8 mouse cellular contexts compared by ENCODE assay signal in the genomic region with DNA sequence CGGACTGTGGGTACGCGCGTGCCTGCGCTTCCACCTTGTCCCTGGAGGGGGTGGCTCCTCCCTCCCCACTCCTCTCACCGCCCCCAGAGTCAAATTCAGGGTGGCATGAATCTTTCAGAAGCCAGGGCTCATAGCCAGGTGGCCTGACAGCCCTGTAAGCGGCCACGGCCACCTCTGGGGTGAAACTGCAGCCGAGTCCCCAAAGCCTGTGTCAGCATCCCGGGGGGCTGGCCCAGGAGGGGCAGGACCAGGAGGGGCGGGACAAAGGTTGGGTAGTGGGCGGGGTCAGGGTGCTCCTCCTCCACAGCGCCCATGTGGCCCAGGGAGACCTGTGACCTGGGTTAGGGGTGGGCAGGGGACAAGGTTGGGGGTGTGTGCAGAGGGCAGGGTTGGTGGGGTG. TPM values are rescaled to one million over a fixed set of nuclear protein-coding genes. Genes with fewer than 3 reads are reported as not detected.
DNase-seq lines count a peak whose midpoint lies in the region; ATAC-seq and TF ChIP-seq lines count a peak whose summit lies in the region.

No protein-coding gene starts in this region.

- H3K27me3 ChIP-seq in lung, embryonic 16.5 days (ENCODE audit: control insufficient read depth, insufficient read depth, low read depth, low read length), result no peaks in the 10 kb centered on the region
- H3K27me3 ChIP-seq in embryonic facial prominence, embryonic 10.5 days (replicated peaks; ENCODE audit: low read depth, poor library complexity, severe bottlenecking), result 0 out of 2 replicates have a peak, but pooled peaks cover 5% of the 10 kb centered on the region
- H3K27me3 ChIP-seq in intestine, embryonic 15.5 days (replicated peaks), result no peaks in the 10 kb centered on the region
- H3K27me3 ChIP-seq in midbrain, postnatal 0 days (ENCODE audit: insufficient read depth, low read length), result no peaks in the 10 kb centered on the region
- H3K27me3 ChIP-seq in thymus, adult 2 months (ENCODE audit: control insufficient read depth, insufficient read depth, low read length), result no peaks in the 10 kb centered on the region; the same call in 1 of the 2 replicates

- H3K9me3 ChIP-seq in lung, embryonic 16.5 days (ENCODE audit: control insufficient read depth, low read length), result no peaks in the 10 kb centered on the region
- no peaks in the 10 kb centered on the region for H3K9me3 ChIP-seq in embryonic facial prominence, embryonic 10.5 days
- H3K9me3 ChIP-seq in intestine, embryonic 15.5 days, result no peaks in the 10 kb centered on the region
- H3K9me3 ChIP-seq in midbrain, postnatal 0 days (ENCODE audit: low read length), result no peaks in the 10 kb centered on the region

- no peak for DNase-seq in lung, postnatal 36 days
- peak; percentile 60 for DNase-seq in embryonic facial prominence, embryonic 10.5 days (ENCODE audit: low spot score)
- DNase-seq in midbrain, postnatal 0 days (ENCODE audit: low spot score), result no peak
- DNase-seq in ovary, postnatal 10 days (ENCODE audit: low spot score), result no peak
- no peak for DNase-seq in cerebellum, postnatal 4 days (ENCODE audit: low spot score in 2 of 2)
- DNase-seq in thymus, adult 2 months, result no peak

- H3K36me3 ChIP-seq in lung, embryonic 16.5 days (ENCODE audit: control insufficient read depth, insufficient read depth, low read length), result no peaks in the 10 kb centered on the region
- no peaks in the 10 kb centered on the region for H3K36me3 ChIP-seq in embryonic facial prominence, embryonic 10.5 days (replicated peaks)
- no peaks in the 10 kb centered on the region for H3K36me3 ChIP-seq in intestine, embryonic 15.5 days
- no peaks in the 10 kb centered on the region for H3K36me3 ChIP-seq in midbrain, postnatal 0 days (ENCODE audit: insufficient read depth, low read length)
- no peaks in the 10 kb centered on the region for H3K36me3 ChIP-seq in thymus, adult 2 months (ENCODE audit: control insufficient read depth, insufficient read depth, low read length)

- 0 out of 2 replicates have a peak, but pooled peaks have one; percentile 4 for ATAC-seq in lung, embryonic 16.5 days (ENCODE audit: low read depth)
- ATAC-seq in intestine, embryonic 15.5 days, result no peak
- ATAC-seq in midbrain, postnatal 0 days (ENCODE audit: low FRiP score), result no peak

- H3K4me2 ChIP-seq in lung, embryonic 16.5 days (ENCODE audit: low read depth, low read length), result peak overlapping the region; percentile 66
- peak overlapping the region; percentile 66 for H3K4me2 ChIP-seq in intestine, embryonic 15.5 days (replicated peaks)
- peak overlapping the region; percentile 31 for H3K4me2 ChIP-seq in midbrain, postnatal 0 days (ENCODE audit: low read depth, low read length, poor library complexity, severe bottlenecking)

- peaks cover 40% of the 10 kb centered on the region for H3K4me1 ChIP-seq in lung, embryonic 16.5 days (replicated peaks; ENCODE audit: control insufficient read depth, insufficient read depth, low read length)
- H3K4me1 ChIP-seq in embryonic facial prominence, embryonic 10.5 days, result peaks cover 75% of the 10 kb centered on the region
- peaks cover 62% of the 10 kb centered on the region for H3K4me1 ChIP-seq in intestine, embryonic 15.5 days (replicated peaks)
- H3K4me1 ChIP-seq in midbrain, postnatal 0 days (ENCODE audit: insufficient read depth, low read length), result peaks cover 2% of the 10 kb centered on the region; the same call in 1 of the 2 replicates
- H3K4me1 ChIP-seq in thymus, adult 2 months (replicated peaks; ENCODE audit: control insufficient read depth, insufficient read depth, low read length), result peaks cover 13% of the 10 kb centered on the region

- peak overlapping the region; percentile 44 for H3K4me3 ChIP-seq in lung, embryonic 16.5 days (ENCODE audit: low read length)
- peak overlapping the region; percentile 52 for H3K4me3 ChIP-seq in embryonic facial prominence, embryonic 10.5 days
- peak overlapping the region; percentile 32 for H3K4me3 ChIP-seq in intestine, embryonic 15.5 days (replicated peaks)
- H3K4me3 ChIP-seq in midbrain, postnatal 0 days (ENCODE audit: low read depth, low read length), result no peak overlapping the region
- no peak overlapping the region; the same call in 1 of the 2 replicates for H3K4me3 ChIP-seq in thymus, adult 2 months (ENCODE audit: control insufficient read depth, insufficient read depth, low read length)

- TF ChIP-seq CTCF in midbrain, postnatal 0 days (IDR thresholded peaks at IDR 0.05), result 0 out of 2 replicates have a peak, but pooled peaks have one; percentile 6
- no peak for TF ChIP-seq CTCF in thymus, adult 2 months (IDR thresholded peaks at IDR 0.05; ENCODE audit: borderline replicate concordance, control insufficient read depth, extremely low read depth, insufficient read depth, low read length, poor library complexity)

- H3K9ac ChIP-seq in lung, embryonic 16.5 days (ENCODE audit: low read length), result peak overlapping the region; percentile 49
- 0 out of 2 replicates have a peak overlapping the region, but pooled peaks have one; percentile 21 for H3K9ac ChIP-seq in intestine, embryonic 15.5 days
- no peak overlapping the region for H3K9ac ChIP-seq in midbrain, postnatal 0 days (replicated peaks; ENCODE audit: low read length, poor library complexity, severe bottlenecking)

- peak overlapping the region; percentile 28; the same call in 1 of the 2 replicates for H3K27ac ChIP-seq in lung, embryonic 16.5 days (ENCODE audit: low read length)
- H3K27ac ChIP-seq in embryonic facial prominence, embryonic 10.5 days (replicated peaks), result peak overlapping the region; percentile 65
- no peak overlapping the region for H3K27ac ChIP-seq in intestine, embryonic 15.5 days
- no peak overlapping the region for H3K27ac ChIP-seq in midbrain, postnatal 0 days (ENCODE audit: low read depth, low read length)
- no peak overlapping the region for H3K27ac ChIP-seq in thymus, adult 2 months (ENCODE audit: control insufficient read depth, insufficient read depth, low read length)

- no peak for TF ChIP-seq POLR2A in thymus, adult 2 months (IDR thresholded peaks at IDR 0.05; ENCODE audit: control insufficient read depth, extremely low read depth, insufficient read depth, low read length, poor library complexity)

- WGBS in lung, embryonic 16.5 days, result 5% methylated on average over 12 of the region's 13 CpGs
- WGBS in embryonic facial prominence, embryonic 10.5 days, result 3% methylated on average over 13 of the region's 13 CpGs
- 7% methylated on average over 13 of the region's 13 CpGs for WGBS in intestine, embryonic 15.5 days
- WGBS in midbrain, postnatal 0 days, result 9% methylated on average over 13 of the region's 13 CpGs
- WGBS in thymus, adult 2 months, result 3% methylated on average over 13 of the region's 13 CpGs

RNA-seq across cellular contexts. Expression of gene 2900026A02Rik, which starts 57.9 kb away (rescaled TPM):
- polyA plus RNA-seq in lung, embryonic 16.5 days (2015; fragmentation: Nextera tagmentation; extraction: Ambion mirVana), result 12.6 TPM in 2 replicates
- polyA plus RNA-seq in embryonic facial prominence, embryonic 10.5 days (2016; fragmentation: Nextera tagmentation; extraction: Ambion mirVana), result 3.7 and 4.6 TPM in 2 replicates
- 10.0 and 10.7 TPM in 2 replicates for polyA plus RNA-seq in intestine, embryonic 15.5 days (2015; fragmentation: Nextera tagmentation; extraction: Ambion mirVana)
- total RNA-seq in midbrain, postnatal 0 days (2014; rRNA removed), result 11.7 and 11.8 TPM in 2 replicates
- polyA plus RNA-seq in midbrain, postnatal 0 days (2015; fragmentation: Nextera tagmentation; extraction: Ambion mirVana), result 3.3 and 3.8 TPM in 2 replicates
- polyA plus RNA-seq in thymus, adult 2 months (2012; rRNA removed), result 6.9 and 7.8 TPM in 2 replicates

Comparison
In these comparisons a context has a peak if more than half of its experiments do, and no peak if none do; other contexts are left out.
1. H3K27ac ChIP-seq: peak in lung, embryonic 16.5 days (single experiment) and embryonic facial prominence, embryonic 10.5 days (single experiment); none in intestine, embryonic 15.5 days (single experiment), midbrain, postnatal 0 days (single experiment) and thymus, adult 2 months (single experiment).
2. H3K4me3 ChIP-seq: peak in lung, embryonic 16.5 days (single experiment), embryonic facial prominence, embryonic 10.5 days (single experiment) and intestine, embryonic 15.5 days (single experiment); none in midbrain, postnatal 0 days (single experiment) and thymus, adult 2 months (single experiment).
3. Peak in every context shown above with its lines, with median percentiles within 50 percentile points of each other: H3K4me2 ChIP-seq.